Mouse (Mus musculus): ENCODE measurements at regions not wholly inside any gene's neighbourhood (a gene's known extent, or its start where the extent isn't known, plus 50 kb on each side); places are given as distances from the start of the nearest gene placed in this dataset.

DNA sequence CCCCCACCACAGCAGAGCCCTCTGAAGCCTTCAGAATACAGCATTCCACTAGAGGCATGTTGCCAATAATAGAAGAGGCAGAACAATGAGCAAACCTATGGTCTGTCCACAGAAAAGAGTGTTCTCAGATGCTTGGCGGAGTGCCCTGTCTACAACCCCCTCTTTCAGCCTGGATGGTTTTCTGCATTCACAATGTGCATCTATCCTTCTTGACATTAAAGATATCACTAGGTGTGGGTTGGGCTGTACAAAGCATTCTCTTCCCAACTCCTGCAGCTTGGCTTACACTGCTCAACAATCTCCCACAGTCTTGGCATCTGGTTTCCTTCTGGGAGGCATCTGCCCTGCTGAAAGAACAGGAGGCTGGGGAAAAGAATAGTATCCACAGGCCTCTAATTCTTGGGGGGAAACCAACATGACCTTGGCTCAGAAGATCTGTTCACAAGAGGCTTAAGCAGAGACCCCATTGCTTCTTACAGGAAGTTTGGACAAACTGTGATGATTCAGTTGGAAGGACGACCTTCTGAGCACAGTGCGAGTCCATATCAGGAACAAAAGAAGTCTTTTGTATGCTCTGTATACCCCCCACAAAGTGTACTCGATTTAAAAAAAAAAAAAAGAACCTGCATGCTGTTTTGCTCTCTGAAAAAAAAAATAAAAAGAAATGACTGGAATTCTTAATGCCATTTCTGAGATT is 296.9 kb upstream of the Frg1 start:
- intact Hi-C loops (cut with DNase I) = no loop called here
- Histone ChIP-seq H3K27me3 (ENCODE audit: control insufficient read depth, insufficient read depth, low read length) (no peaks in the 10 kb centered on the region), H3K27ac (no peak overlapping the region), H3K4me3 (no peak overlapping the region), H3K9ac (ENCODE audit: low read depth, low read length) (no peak overlapping the region), H3K4me1 (ENCODE audit: control insufficient read depth, insufficient read depth, low read length) (no peaks in the 10 kb centered on the region), H3K79me2 (replicated peaks; ENCODE audit: control insufficient read depth, insufficient read depth, low read length) (no peaks in the 10 kb centered on the region), H3K36me3 (ENCODE audit: control insufficient read depth, insufficient read depth, low read length) (no peaks in the 10 kb centered on the region)
- no peak for TF ChIP-seq CTCF (IDR thresholded peaks at IDR 0.05)
- TF ChIP-seq POLR2A (IDR thresholded peaks at IDR 0.05; ENCODE audit: insufficient read depth, low read depth, low read length) = no peak
- no peak for TF ChIP-seq EP300 (IDR thresholded peaks at IDR 0.05; ENCODE audit: insufficient read depth, low read depth, low read length)
- no peak for DNase-seq
- WGBS = 32% methylated on average over 4 of the region's 4 CpGs

DNA sequence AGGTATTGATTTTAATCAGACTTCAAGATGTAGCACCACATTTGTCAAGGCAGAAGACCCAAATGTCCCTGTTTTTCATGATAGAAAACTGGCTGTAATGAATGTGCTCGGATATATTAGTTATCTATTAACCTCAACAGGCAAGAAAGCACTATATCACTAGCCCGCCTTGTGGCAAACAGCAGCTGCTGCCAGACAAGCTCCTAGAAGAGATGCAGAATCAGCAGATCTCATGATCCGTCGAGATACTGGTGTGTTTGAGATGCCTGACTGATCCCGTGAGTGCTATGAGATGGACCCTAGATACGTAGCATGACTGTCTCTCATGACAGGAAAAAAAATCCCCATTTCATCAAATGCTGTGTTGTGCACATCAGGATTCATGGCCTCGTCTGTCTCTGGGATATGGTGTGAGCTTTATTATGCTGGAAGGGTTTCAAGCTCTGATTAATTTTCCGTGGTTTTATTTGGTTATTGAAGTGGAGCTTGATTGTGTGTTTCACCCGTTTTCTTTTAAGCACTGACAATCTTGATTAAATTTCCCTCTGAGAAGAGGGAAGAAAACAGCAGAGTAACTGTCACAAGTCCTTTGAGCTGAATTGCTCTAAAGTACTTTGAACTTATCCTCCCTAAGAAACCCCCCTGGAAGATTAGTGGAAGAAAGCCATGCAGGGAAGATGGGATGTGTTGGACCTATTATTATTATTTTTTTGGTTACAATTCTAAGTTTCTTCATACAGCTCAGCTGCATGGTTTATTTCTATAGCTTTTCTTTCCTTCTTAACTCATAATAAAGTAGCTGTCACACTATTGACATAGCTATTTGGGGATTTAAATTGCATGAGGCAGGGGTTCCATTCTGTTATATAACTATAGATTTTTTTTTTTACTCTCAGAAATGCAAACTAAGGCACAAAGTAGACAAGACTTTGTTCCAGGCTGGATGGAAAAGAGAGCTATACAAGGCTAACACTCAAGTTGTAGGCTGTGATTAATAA is 287.4 kb upstream of the Frg1 start:
- Histone ChIP-seq H3K27ac (no peak overlapping the region), H3K36me3 (ENCODE audit: control insufficient read depth, insufficient read depth, low read length) (no peaks in the 10 kb centered on the region), H3K4me3 (no peak overlapping the region), H3K79me2 (replicated peaks; ENCODE audit: control insufficient read depth, insufficient read depth, low read length) (no peaks in the 10 kb centered on the region), H3K9ac (ENCODE audit: low read depth, low read length) (no peak overlapping the region), H3K27me3 (ENCODE audit: control insufficient read depth, insufficient read depth, low read length) (no peaks in the 10 kb centered on the region), H3K4me1 (ENCODE audit: control insufficient read depth, insufficient read depth, low read length) (no peaks in the 10 kb centered on the region)
- TF ChIP-seq POLR2A (IDR thresholded peaks at IDR 0.05; ENCODE audit: insufficient read depth, low read depth, low read length) (no peak), CTCF (IDR thresholded peaks at IDR 0.05) (no peak), EP300 (IDR thresholded peaks at IDR 0.05; ENCODE audit: insufficient read depth, low read depth, low read length) (no peak)
- DNase-seq = no peak
- 68% methylated on average over 9 of the region's 9 CpGs for WGBS
- intact Hi-C loops (cut with DNase I) = no loop called here
